Mouse (Mus musculus): ENCODE measurements around the gene 1700001O22Rik.

1700001O22Rik gene

DNA sequence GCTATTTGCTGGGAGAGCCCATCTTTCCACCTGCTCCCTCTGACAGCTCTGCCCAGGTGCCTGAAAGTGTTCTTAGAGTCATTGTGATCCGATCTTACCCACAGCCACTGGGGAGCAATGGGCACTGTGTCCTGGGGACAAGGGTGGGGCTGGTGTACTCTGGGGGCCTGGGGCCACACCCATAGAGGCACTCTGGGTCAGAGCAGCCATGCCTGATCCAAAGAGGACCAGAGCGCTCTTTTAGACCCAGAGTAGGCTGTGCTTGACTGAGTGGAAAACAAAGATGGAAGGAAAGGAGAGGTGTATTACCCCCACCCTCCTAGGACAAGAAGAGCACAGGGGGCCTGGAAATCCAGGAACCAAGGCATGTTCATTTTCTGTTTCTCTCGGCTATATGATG, at the start of gene 1700001O22Rik:
TSS of gene 1700001O22Rik (minus strand) at position 58 of the 400 bp plus-strand sequence.
- no peak for DNase-seq

- no peak for DNase-seq
These were observed 49.4 kb upstream of the 1700001O22Rik start for GRCm38 (mm10) chr2:30852771-30853313.

DNA sequence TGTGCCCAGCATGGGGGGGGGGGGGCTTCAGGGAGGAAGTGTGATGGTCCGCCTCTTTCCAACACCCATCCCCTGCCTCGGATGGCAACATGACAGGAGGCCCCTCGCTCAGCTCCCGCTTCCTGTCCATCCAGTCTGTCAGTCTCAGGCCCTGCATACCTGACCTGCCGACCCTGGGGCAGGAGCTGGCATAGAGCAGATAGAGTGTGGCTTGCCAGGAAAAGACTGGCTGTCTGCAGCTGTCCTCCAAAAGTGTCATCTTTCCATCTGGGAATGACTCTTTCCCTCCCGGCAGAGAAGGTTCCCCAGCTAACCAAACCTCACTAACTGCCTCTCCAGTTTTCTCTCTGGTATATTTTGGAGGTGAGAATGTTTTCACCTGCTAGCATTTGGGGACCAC, 47.1 kb upstream of the 1700001O22Rik start:
- DNase-seq: no peak

GRCm38 (mm10) chr2:30848184-30848583, 44.7 kb upstream of the 1700001O22Rik start:
- no peak for DNase-seq

DNA sequence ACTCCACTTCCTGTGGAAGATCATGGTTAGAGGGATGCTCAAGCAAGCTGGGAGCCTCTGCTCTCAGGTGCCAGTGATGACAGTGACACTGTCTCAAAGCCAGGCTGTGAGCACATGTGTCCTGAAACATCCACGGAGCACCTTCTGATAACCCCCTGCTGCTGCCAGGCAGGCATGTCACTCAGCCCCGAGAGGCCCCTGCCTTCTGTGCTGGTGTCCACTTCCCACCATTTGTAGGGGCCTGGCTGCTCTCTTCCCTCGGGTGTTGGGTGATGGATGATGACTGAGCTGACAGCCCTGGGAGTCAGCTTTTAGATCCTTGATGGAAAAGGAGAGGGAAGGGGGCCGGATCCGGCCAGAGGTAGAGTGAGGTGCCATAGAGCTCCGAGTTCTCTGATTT, 43.3 kb upstream of the 1700001O22Rik start:
- DNase-seq: no peak

DNA sequence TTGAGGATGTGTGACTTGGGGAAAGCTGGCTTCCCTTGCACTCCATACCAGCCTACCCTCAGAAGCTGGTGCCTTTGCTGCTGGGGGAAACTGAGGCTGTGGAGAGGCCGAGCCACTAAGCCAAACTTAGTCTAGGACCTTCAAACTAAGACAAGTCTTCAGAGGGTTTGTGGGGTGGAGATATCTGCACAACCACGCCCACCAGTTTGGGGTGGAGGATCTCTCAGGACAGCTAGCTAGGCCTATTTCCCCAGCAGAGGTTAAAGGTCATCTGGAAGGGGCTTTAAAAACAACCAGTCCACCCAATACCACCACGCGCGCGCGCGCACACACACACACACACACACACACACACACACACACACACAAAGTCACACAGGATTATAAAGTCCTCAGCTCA, 42.8 kb upstream of the 1700001O22Rik start:
- DNase-seq: no peak

- DNase-seq: no peak
These were observed 42.0 kb upstream of the 1700001O22Rik start for GRCm38 (mm10) chr2:30845152-30846070.

DNA sequence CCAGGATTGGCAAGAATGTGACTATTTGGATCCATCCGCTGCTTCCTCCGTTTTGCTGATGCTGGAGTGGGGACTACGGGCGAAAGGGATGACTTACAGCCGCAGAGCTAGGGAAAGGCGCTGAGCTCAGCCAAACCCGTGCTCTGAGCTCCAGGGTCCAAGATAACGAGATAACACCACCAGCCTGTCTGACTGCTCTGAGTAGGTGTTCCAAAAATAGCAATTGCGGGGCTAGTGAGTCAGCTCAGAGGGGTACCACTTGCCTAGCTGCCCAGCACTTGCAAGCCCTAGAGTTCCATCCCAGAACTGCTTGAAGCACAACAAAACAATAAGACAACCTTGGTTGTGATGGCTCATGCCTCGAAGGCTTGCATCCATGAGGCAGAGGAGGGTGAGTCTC, 39.2 kb upstream of the 1700001O22Rik start:
- DNase-seq: no peak

- DNase-seq: no peak
These were observed 33.0 kb upstream of the 1700001O22Rik start for GRCm38 (mm10) chr2:30836238-30836990.

- DNase-seq: no peak
These were observed 31.0 kb upstream of the 1700001O22Rik start, which contains the start of gene Prrx2 for GRCm38 (mm10) chr2:30834373-30835022. Gene Prrx2 (plus strand): TSS chr2:30834972.

DNA sequence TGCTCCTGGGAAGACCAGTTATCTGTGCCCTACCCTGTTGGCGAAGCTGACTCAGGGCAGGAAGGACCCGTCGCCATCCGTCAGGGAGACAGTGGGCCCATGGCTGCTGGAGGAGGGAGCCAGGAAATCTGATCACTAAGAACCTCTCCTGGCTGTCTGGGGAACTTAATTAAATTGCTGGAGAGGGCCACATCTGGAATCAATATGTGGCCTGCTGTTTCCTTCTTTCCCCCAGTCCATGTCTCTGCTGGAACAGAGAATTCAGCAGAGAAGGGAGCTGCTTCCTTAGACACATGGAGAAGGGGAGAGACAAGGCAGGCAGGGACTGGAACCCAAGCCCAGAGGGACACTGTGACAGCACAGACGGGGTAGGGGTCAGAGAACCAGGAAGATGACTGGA, 30.2 kb upstream of the 1700001O22Rik start:
- no peak for DNase-seq

DNA sequence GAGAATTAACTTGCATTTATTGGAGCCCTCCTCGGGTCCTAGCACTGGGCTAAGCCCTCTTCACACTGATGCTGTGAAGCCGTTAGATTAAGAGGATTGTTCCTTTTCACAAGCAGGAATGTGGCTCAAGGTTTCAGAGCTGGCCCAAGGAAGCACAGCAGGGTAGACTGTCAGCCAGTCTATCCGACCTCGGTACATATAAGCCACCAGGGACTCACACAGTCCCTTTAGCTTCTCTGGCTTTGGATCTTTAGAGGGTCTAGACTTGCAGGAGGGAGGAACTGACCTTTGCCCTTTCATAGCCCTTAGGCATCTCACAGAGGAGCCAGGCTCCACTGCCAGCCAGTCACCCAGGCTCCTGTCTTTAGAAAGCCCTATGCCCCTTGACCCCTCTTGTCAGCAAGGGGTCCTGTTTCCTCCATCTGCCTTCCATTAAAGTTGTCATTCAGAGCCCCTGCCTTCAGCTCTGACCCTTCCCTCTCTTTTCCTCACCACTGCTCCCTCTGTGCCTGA, 26.9 kb upstream of the 1700001O22Rik start, which contains the start of gene Asb6:
TSS of gene Asb6 (minus strand) at position 51 of the 513 bp plus-strand sequence.
- no peak for DNase-seq

- no peak for DNase-seq
These were observed 25.9 kb upstream of the 1700001O22Rik start for GRCm38 (mm10) chr2:30829315-30829714.

DNA sequence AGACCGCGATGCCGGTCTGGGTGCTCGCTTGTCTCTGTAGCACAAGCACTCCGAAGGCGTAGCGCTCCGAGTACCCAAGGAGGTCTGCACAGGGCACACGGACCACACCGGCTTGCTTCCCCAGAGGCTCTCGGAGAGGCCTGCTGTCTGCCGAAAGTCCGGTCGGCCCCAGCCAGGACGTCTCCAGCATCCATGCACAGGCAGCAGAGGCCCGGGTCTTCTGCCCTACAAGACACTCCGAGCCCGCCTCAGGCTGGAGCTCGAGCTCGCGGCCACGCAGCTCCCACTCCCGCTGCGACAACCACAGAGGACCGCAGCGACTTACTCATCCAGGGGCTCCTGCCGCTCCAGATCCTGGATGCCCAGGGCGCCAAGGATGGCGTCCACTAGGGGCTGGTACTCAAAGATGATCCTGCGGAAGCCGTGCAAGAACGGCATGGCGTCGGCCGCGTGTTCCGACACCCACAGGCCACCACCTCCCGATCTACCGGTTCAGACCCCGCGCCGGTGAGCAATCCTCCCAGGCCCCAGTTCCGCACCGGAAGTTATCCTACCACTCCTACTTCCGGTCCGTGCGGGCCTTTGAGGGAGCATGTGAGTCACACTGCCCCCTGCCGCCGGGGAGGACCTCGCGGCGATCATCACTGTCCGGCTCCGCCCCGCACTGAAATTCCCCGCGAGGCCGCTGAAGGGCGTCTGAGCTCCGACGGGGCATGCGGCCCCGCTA, 24.5 kb upstream of the 1700001O22Rik start:
- DNase-seq: peak; percentile 99

DNA sequence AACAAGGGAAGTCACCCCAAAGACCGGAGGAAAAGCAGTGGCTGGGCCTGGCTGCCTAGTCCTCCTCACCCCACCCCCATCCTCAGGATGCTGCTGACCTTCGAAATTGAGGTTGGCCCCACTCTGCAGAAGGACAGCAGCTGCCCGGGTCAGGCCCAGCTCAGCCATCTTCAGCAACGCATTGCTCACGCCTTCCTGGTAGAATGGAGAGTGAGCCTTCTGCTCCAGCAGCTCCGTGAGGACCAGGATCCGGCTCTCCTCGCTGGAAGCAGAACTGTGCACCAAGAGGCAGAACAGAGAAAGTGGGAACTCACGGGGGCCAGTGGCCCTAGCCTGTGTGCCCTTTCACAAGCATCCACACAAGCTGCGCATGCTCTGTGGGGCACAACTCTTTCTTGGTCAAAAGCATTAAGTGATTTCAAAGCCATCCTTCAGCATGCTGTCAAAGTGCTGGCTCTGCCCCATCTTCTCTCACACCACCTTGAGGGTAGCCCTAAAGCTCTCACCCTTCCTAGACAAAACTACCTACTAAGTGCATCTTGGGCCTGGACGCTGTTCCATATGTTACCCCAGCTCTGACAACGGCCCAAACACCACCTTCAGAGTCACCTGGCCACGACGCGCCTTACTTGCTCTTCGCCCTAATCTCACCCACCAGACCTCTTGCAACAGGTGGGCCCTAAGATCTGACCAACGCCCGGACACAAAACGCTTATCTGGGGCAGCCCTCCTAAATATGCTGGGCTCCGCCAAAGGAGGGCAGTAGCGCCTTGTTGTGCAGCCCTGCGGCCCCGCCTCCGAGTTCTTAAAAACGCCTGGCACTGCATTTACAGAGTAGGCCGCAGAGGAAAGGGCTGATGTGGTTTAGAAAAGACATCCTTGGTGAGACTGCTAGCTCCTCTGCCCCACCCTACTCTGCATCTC, 23.6 kb upstream of the 1700001O22Rik start:
- peak; percentile 56 for DNase-seq

GRCm38 (mm10) chr2:30823385-30824153, 20.1 kb upstream of the 1700001O22Rik start:
- DNase-seq: peak; percentile 46

GRCm38 (mm10) chr2:30822460-30822859, 19.0 kb upstream of the 1700001O22Rik start:
- DNase-seq: no peak

DNA sequence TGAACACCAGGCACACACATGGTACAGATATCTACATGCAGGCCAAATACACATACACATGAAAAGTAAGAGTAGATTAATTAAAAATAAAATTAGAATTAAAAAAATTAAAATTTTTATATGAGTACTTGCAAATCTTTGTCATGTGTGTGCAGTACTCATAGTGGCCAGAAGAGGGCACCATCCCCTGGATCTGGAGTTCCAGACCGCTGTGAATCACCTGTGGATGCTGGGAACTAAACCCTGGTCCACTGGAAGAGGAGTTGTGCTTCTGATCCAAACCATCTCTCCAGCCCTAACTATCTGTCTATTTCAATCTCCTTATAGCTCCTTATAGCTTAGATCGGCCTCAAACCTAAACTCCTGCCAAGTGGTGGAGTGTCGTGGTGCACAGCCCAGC, 17.6 kb upstream of the 1700001O22Rik start:
- DNase-seq: no peak

GRCm38 (mm10) chr2:30819873-30820272, 16.4 kb upstream of the 1700001O22Rik start:
- DNase-seq: no peak

DNA sequence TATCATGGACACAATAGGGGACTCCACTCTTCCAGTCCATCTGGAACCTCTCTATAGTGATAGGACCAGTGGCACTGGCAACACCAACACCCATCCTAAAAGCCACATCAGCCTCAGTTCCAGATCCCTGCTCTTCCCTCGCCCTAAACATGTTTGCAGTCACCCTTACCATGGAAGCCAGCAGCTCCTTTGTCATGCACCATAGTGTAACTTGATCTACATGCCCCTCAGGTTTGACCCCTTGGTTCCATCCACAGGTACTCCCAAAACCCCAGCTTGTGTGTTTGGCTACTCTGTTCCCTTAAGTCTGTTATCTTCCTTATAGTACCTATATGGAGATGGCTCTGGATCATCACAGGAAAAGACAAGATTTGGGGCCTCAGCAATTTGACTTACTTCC, 12.9 kb upstream of the 1700001O22Rik start:
- no peak for DNase-seq
